Mouse (Mus musculus) E14TG2a.4 (cell line): Measurements from ENCODE around the gene Tnk2.

ENCODE experiments used
- CTCF ChIP-seq: conservative IDR thresholded peaks from 2 replicates; pipeline ENCODE4 v1.5.1; 2014; ENCODE audit warnings: low read length
- NANOG ChIP-seq: IDR thresholded peaks from 2 replicates; pipeline ENCODE4 v1.6.1; 2014; ENCODE audit warnings: borderline replicate concordance, low read length, mixed read lengths
- POU5F1 ChIP-seq: IDR thresholded peaks from 2 replicates; pipeline ENCODE4 v1.6.1; 2014; ENCODE audit warnings: low read length, borderline replicate concordance

DNA sequence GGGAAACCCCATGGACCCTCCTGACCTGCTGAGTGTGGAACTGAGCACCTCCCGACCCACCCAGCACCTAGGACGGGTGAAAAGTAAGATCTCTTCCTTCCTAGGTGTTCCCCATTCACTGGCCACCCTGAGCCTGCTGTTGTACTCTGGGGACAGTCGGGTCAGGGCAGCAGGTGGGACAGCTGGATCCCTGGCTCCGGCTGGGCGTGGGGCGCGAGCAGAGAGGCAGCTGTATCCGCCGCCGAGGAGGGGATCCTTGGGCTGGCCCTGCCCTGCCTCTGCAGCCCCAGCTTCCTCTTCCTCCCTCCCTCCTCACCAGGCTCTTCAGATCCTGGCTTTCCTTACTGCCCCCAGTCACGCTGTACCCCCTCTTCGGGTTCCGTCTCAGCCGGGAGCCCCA, 34.2 kb downstream of the Tnk2 start:
- TF ChIP-seq CTCF (no peak), POU5F1 (no peak), NANOG (no peak)
